Mouse (Mus musculus) adrenal gland (tissue): ENCODE measurements around the gene Krt33a.

ENCODE experiments used
- intact Hi-C: fragments of 180-260 bp; cut with DNase I; formaldehyde crosslinking; loops from one replicate; pipeline ENCODE4 v1.15.1; 2025

The Krt33a gene

GRCm38 (mm10) chr11:99988530-99988929, 27.5 kb downstream of the Krt33a start:
- intact Hi-C loops: no loop called here

GRCm38 (mm10) chr11:99986180-99986647, 29.8 kb downstream of the Krt33a start, which contains the start of gene Krtap16-1:
Gene Krtap16-1 (minus strand): TSS chr11:99986597.
- intact Hi-C loops: no loop called here

- intact Hi-C loops: no loop called here
These were observed 30.5 kb downstream of the Krt33a start for GRCm38 (mm10) chr11:99985291-99986092.

DNA sequence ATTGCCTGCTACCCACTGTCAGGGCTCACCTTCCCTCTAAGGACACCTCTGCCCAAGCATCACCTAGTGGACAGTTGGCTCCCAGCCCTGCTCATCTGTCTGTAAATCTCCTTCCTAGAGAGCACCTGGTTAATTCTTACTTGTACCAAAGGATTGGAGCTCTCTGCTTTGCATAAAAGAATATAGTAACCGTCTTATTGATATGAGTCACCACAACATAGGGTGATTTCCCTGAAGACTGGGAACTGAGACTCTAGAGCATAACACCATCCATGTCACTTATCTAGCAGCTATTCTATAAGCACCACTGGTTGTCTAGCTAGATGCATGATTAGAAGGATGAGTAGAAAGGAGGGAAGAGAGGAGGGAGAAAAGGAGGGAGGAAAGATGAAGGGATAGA, 32.6 kb downstream of the Krt33a start:
- intact Hi-C loops: no loop called here

- intact Hi-C loops: no loop called here
These were observed 33.3 kb downstream of the Krt33a start for GRCm38 (mm10) chr11:99982731-99983130.

DNA sequence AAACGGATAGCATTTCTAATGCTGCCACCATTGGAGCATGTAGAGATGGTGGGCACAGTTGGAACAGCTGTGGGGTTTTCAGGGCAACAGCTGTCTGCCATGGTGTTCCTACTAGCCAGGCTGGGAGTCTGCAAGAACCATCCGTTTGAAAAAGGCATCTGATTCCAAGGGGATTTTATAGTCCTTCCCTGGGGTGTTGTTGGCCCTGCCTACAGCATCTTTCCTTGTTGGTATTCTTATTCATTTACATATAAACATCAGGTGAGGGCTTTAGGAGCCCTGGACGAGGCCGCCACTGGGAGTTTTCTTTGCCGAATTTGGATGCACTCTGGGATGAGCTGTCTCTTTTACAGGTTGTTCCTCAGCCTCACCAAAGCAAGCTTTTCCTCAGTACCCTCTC, 37.1 kb downstream of the Krt33a start, which contains the start of gene Krtap29-1:
Gene Krtap29-1, minus strand, starts transcription at position 101 of the 400 bp plus-strand sequence.
- intact Hi-C loops: no loop called here

- intact Hi-C loops: no loop called here
These were observed 50.1 kb downstream of the Krt33a start for GRCm38 (mm10) chr11:99965961-99966360.

DNA sequence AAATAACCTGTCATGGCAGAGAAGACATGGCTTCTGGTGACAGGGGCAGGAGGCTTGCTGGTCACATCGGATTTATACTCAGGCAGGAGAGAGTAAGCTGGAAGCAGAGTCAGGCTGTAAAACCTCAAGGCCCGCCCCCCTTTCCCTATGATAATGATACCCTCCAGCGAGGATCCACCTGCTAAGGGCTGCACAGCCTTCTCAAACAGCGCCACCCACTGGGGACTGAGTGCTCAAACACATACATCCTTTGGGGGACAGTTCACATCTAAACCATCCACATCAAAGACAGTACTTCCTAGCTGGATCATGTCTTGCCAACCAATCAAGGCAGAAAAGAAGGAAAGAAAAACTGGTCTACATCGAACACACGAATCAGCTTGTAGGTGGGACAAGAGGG, 51.8 kb downstream of the Krt33a start:
- intact Hi-C loops: no loop called here
